Mouse (Mus musculus): ENCODE measurements around the gene Chadl. TPM values are rescaled to one million over a fixed set of nuclear protein-coding genes. Genes with fewer than 3 reads are reported as not detected.
"Not testable (repeated sequence)": the region's sequence is repeated elsewhere in the genome, so short reads cannot be mapped to it uniquely, and the experiment has no call there.

Chadl gene
- polyA plus RNA-seq (2017; shearing (Covaris generic)): 1 to 10 TPM; 1.0 to 2.6 (median 1.3) TPM

- ATAC-seq: no peak
Measured at GRCm38 (mm10) chr15:81697175-81697574, at the start of gene Chadl. Gene Chadl, minus strand, starts transcription at chr15:81697287.

- ATAC-seq: peak; percentile 71
Measured at GRCm38 (mm10) chr15:81745601-81746114, 48.6 kb upstream of the Chadl start.

GRCm38 (mm10) chr15:81744992-81745600 is 48.0 kb upstream of the Chadl start, which contains the start of the genes Zc3h7b and Rangap1:
Gene Zc3h7b, plus strand, starts transcription at chr15:81745057.
Gene Rangap1, minus strand, starts transcription at chr15:81745530.
- ATAC-seq: peak; percentile 47

DNA sequence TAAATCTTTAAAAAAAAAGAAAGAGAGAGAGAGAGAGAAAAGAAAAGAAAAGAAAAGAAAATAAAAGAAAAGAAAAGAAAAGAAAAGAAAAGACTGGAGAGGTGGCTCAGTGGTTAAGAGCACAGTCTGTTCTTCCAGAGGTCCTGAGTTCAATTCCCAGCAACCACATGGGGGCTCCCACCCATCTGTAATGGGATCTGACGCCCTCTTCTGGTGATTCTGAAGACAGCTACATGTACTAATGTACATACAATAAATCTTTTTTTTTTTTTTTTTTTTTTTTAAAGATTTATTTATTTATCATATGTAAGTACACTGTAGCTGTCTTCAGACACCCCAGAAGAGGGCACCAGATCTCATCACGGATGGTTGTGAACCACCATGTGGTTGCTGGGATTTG is 45.3 kb upstream of the Chadl start:
- not testable (repeated sequence) for ATAC-seq

DNA sequence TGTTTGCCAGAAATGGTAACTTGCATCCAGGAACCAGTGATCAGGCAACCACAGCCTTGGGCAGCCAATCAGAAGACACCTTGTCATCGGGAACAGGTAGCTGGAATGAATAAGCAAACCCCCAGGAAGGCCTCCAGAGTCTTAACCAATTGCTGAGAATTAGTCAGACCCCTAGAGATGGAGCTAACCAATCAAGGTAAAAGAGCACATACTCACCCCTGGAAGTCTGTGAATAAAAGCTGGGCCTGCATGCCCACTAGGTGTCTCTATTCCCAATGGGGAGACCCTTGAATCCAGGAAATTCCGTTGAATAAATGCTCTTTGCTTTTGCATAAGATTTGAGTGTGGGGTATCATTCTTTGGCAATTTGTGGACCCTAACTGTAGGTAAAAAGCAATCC is 42.8 kb upstream of the Chadl start:
- no peak for ATAC-seq

DNA sequence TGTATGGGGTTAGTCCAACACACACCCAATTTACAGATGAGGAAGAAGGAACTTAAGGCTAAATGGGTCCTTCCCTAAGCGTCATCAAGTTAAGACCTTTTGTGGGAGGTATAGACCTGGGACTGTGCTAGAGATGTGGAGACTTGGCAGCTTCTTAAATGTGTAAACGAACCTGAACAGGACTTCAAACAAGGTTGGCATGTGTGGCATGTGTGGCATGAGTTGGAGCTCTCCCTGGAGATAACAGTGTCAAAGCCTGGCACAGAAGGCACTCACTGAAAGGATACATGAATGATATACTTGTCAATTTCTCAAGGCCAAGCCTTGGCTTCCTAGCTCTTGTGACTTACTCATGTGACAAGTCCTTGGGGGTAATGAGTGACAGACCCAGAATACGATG is 42.2 kb upstream of the Chadl start:
- no peak for ATAC-seq

DNA sequence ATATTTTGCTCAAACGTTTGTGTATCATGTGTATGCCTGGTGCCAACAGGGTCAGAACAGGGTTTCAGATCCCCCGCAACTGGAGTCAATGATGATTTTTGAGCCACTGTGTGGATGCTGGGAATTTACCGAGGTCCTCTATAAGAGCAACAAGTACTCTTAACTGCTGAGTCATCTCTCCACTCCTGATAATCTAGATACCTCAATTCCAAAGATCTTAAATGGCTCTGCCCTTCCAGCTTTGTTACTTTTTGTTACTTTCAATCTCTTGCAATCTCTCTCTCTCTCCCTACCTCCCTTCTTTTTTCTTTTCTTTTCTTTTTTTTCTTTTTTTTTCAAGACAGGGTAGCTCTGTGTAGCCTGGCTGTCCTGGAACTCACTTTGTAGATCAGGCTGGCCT is 38.0 kb upstream of the Chadl start:
- no peak for ATAC-seq

GRCm38 (mm10) chr15:81729792-81730635 is 32.9 kb upstream of the Chadl start:
- ATAC-seq: peak; percentile 99

- ATAC-seq: peak; percentile 16
Measured at GRCm38 (mm10) chr15:81729241-81729791, 32.2 kb upstream of the Chadl start.

DNA sequence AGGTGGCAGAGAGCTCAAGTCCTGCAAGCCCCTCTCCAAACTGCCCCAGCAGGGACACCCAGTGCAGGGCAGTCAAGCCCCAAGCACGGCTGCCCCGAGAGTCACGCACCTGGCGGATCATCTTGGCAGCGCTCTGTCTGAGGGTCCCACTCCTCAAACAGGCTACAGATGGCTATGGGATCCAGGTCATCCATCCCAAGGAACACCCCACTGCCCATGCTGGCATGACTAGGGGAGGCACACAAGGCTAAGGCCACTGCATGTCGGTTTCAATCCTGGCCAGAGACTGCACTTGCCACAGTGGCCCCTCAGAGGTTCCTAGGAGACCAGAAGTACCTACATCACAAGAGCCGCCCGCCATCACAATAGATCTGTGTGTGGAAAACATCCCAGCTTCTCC is 28.9 kb upstream of the Chadl start:
- ATAC-seq: no peak

- ATAC-seq: no peak
Measured at GRCm38 (mm10) chr15:81723653-81724052, 26.6 kb upstream of the Chadl start.

- ATAC-seq: no peak
Measured at GRCm38 (mm10) chr15:81722361-81722760, 25.3 kb upstream of the Chadl start.

- ATAC-seq: no peak
Measured at GRCm38 (mm10) chr15:81719139-81719531, 22.0 kb upstream of the Chadl start.

DNA sequence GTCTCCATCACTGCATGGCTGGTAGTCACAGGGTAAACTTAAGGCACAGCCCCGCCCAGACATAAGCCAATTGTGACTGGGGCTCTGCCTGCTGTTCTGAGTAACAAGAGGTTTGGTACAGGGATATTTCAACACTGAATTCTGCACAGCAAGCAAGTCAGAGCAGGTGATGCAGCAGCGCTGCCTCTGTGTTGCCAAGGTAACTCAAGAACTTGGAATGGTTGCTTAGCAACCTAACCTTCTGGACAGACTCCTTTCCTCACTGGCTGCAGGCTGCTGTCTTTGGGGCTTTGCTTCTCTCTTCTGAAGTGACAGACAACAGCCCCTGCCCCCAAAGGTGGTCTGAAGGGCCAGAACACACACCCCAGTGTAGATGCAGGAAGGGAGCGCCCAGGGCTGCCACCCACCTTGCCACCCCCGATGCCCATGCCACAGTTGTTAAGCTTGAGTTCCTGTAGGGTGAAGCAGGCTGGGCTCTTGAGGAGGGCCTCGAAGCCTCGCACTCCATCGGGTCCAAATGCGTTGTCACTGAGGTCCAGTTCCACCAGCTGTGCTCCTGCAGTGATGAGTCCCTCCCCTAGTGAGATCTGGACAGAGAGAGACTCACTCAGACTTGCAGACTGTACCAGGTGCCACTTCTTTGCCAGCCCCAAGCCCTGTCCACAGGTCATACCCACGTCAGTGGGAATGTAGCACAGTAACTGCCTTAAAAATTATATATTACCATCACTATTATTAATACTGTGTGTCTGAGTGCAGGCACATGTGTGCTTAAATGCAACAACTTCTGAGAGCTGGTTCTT is 21.4 kb upstream of the Chadl start:
- no peak for ATAC-seq

- no peak for ATAC-seq
Measured at GRCm38 (mm10) chr15:81713742-81714141, 16.7 kb upstream of the Chadl start.

DNA sequence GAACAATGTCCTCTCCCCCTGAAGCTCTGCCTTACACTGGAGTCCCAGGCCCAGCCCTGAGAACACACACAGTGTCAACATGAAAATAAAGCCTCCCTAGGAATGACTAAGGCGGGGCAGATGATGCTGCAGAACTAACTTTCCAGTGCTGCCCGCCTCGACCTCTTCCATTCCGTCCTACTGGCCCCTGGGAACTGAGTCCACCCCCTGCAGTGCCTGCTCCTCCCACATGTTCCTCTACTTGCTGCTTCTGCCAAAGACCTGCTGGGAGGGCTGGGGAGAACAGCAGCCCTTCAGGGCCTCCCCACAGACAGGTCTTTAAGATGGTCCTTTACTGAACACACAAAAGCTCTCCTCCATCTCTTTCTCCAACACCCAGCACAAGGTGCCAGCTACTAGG is 13.7 kb upstream of the Chadl start:
- ATAC-seq: no peak

DNA sequence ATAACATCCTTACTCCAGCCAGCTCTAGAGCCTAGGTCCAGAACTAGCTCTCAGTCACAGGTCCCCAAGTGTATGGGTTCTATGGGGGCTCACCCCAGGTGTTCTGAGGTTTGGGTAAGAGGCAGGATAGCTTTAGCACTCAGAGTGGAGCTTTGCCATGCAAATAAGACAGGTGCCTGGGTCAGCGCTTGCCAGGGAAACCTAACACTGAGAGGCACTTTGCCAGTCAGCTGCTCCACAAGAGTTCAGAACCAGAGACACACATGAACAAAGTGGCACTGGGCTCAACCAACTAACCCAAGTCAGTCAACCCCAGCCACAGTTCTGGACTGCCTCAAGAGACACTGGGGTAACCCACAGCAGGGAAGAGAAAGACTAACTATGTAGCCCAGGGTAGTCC is 12.6 kb upstream of the Chadl start:
- ATAC-seq: no peak

DNA sequence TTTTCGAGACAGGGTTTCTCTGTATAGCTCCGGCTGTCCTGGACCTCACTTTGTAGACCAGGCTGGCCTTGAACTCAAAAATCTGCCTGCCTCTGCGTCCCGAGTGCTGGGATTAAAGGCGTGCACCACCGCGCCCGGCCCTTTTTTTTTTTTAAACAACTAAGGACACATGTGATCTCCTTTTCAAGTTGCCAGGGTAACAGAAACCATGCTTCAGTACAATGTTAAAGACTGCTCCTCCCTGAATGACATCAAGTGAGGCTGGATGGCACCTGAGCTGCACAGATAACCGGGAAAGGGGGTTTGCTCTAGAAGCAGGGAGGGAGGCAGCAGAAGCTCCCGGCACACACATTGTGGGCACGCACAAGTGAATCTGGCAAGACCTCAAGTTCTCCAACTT is 11.9 kb upstream of the Chadl start:
- ATAC-seq: no peak

- no peak for ATAC-seq
Measured at GRCm38 (mm10) chr15:81703094-81703489, 6.0 kb upstream of the Chadl start.

GRCm38 (mm10) chr15:81702306-81703093 is 5.4 kb upstream of the Chadl start:
- no peak for ATAC-seq

DNA sequence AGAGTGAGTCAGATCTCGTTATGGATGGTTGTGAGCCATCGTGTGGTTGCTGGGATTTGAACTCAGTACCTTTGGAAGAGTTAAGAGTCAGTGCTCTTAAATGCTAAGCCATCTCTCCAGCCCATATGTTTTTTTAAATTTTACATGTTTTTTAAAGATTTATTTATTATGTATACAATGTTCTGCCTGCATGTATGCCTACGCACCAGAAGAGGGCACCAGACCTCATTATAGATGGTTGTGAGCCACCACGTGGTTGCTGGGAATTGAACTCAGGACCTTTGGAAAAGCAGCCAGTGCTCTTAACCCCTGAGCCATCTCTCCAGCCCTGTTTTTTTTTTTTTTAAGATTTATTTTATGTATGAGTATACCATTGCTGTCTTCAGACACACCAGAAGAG is 4.3 kb upstream of the Chadl start:
- ATAC-seq: not testable (repeated sequence)

- ATAC-seq: no peak
Measured at GRCm38 (mm10) chr15:81700601-81701000, 3.5 kb upstream of the Chadl start.

Measured in inflammation-experienced regulatory T-cells, adult 6 months (primary cell).